Mouse (Mus musculus) liver, embryonic 11.5 days (tissue): ENCODE results near the gene Psma6. TPM values are rescaled to one million over a fixed set of nuclear protein-coding genes. Genes with fewer than 3 reads are reported as not detected.

Source experiments
- ATAC-seq: fragments of 200-750 bp; cut with Nextera tagmentation; replicated peaks from 2 replicates; pipeline ENCODE4 v1.8.0; 2017; ENCODE audit warnings: moderate number of reproducible peaks, mild to moderate bottlenecking, moderate TSS enrichment, moderate library complexity; ENCODE audit not compliant: low FRiP score
- DNase-seq: peaks from one replicate; pipeline ENCODE4 v3.0.0-alpha.2; 2017; ENCODE audit warnings: low spot score
- H3K27ac ChIP-seq: fragments of 300-500 bp; sonication (generic); 2 replicates; pipeline ENCODE4 v1.5.1; 2014; ENCODE audit warnings: mild to moderate bottlenecking, low read depth, low read length, control low read depth
- H3K27me3 ChIP-seq: fragments of 300-500 bp; sonication (generic); replicated peaks from 2 replicates; pipeline ENCODE4 v1.6.1; 2014; ENCODE audit warnings: low read length, mixed read lengths; ENCODE audit not compliant: control insufficient read depth, insufficient read depth
- H3K36me3 ChIP-seq: fragments of 300-500 bp; sonication (generic); 2 replicates; pipeline ENCODE4 v1.6.1; 2014; ENCODE audit warnings: mild to moderate bottlenecking, low read length, moderate library complexity, mixed read lengths; ENCODE audit not compliant: control insufficient read depth, insufficient read depth
- H3K4me1 ChIP-seq: fragments of 300-500 bp; sonication (generic); replicated peaks from 2 replicates; pipeline ENCODE4 v1.6.1; 2014; ENCODE audit warnings: low read length, mixed read lengths; ENCODE audit not compliant: control insufficient read depth, insufficient read depth
- H3K4me2 ChIP-seq: fragments of 300-500 bp; sonication (generic); 2 replicates; pipeline ENCODE4 v1.6.1; 2014; ENCODE audit warnings: mild to moderate bottlenecking, control low read depth, moderate library complexity
- H3K4me3 ChIP-seq: fragments of 300-500 bp; sonication (generic); 2 replicates; pipeline ENCODE4 v1.5.1; 2014; ENCODE audit warnings: low read depth, low read length, control low read depth
- H3K9ac ChIP-seq: fragments of 300-500 bp; sonication (generic); 2 replicates; pipeline ENCODE4 v1.6.1; 2014; ENCODE audit warnings: low read depth, low read length, control low read depth
- H3K9me3 ChIP-seq: fragments of 300-500 bp; sonication (generic); 2 replicates; pipeline ENCODE4 v1.6.1; 2016; ENCODE audit warnings: low read length, inconsistent platforms, mixed read lengths; ENCODE audit not compliant: control insufficient read depth
- WGBS: fragments of 180-500 bp; shearing (Covaris S2); extraction: QIAGEN DNeasy Blood & Tissue Kit; methylation state at CpG from one replicate; pipeline ENCODE4 v1.1.7; 2014; 5-methylcytosine and 5-hydroxymethylcytosine counted together
- polyA plus RNA-seq: library from polyadenylated mRNA; unstranded; fragments of >200 nt; fragmentation: Nextera tagmentation; extraction: Ambion mirVana; gene quantifications from 2 replicates; pipeline ENCODE4 v1.2.1, GENCODE M21; 2014

Psma6 gene
- polyA plus RNA-seq, 1 experiment from 2014 or later, result 410 TPM

GRCm38 (mm10) chr12:55398240-55399127 lies 14.5 kb downstream of the Psma6 start:
- peaks cover under 1% of the 10 kb centered on the region; the same call in 1 of the 2 replicates for H3K36me3 ChIP-seq
- no peaks in the 10 kb centered on the region for H3K27me3 ChIP-seq
- WGBS, result 1% methylated on average over 51 of the region's 51 CpGs
- ATAC-seq (peak; percentile 99), DNase-seq (peak; percentile 93)
- no peaks in the 10 kb centered on the region for H3K9me3 ChIP-seq
- H3K4me3 ChIP-seq, result peak overlapping the region; percentile 84
- H3K4me1 ChIP-seq, result peaks cover 8% of the 10 kb centered on the region
- peak overlapping the region; percentile 86 for H3K9ac ChIP-seq
- H3K4me2 ChIP-seq, result peak overlapping the region; percentile 77
- H3K27ac ChIP-seq, result peak overlapping the region; percentile 79

GRCm38 (mm10) chr12:55399128-55399677 lies 15.2 kb downstream of the Psma6 start:
- under 1% methylated on average over 20 of the region's 20 CpGs for WGBS
- Histone ChIP-seq H3K27ac (peak overlapping the region; percentile 75), H3K4me1 (peaks cover 8% of the 10 kb centered on the region), H3K4me3 (peak overlapping the region; percentile 84), H3K4me2 (peak overlapping the region; percentile 77), H3K9ac (peak overlapping the region; percentile 86), H3K27me3 (no peaks in the 10 kb centered on the region), H3K36me3 (peaks cover 4% of the 10 kb centered on the region; the same call in 1 of the 2 replicates), H3K9me3 (no peaks in the 10 kb centered on the region)
- no peak for DNase-seq
- ATAC-seq, result peak; percentile 37

- Histone ChIP-seq H3K4me1 (no peaks in the 10 kb centered on the region), H3K27me3 (no peaks in the 10 kb centered on the region), H3K27ac (no peak overlapping the region), H3K9me3 (no peaks in the 10 kb centered on the region), H3K36me3 (peaks cover 16% of the 10 kb centered on the region), H3K9ac (no peak overlapping the region), H3K4me2 (no peak overlapping the region), H3K4me3 (no peak overlapping the region)
- no peak for ATAC-seq
- 82% methylated on average over 5 of the region's 5 CpGs for WGBS
- no peak for DNase-seq
Observed at GRCm38 (mm10) chr12:55407888-55408287, 23.9 kb downstream of the Psma6 start.

- no peak overlapping the region for H3K4me3 ChIP-seq
- no peak overlapping the region for H3K4me2 ChIP-seq
- no peaks in the 10 kb centered on the region for H3K4me1 ChIP-seq
- no peaks in the 10 kb centered on the region for H3K9me3 ChIP-seq
- ATAC-seq (no peak), DNase-seq (no peak)
- H3K36me3 ChIP-seq, result peaks cover 24% of the 10 kb centered on the region
- WGBS, result 95% methylated on average over 5 of the region's 5 CpGs
- H3K27ac ChIP-seq, result no peak overlapping the region
- H3K27me3 ChIP-seq, result no peaks in the 10 kb centered on the region
- H3K9ac ChIP-seq, result no peak overlapping the region
Observed at GRCm38 (mm10) chr12:55415255-55415654, 31.2 kb downstream of the Psma6 start.

GRCm38 (mm10) chr12:55415762-55416161 lies 31.7 kb downstream of the Psma6 start:
- DNase-seq, result no peak
- WGBS, result 76% methylated on average over 1 of the region's 1 CpGs

GRCm38 (mm10) chr12:55420220-55420619 lies 36.2 kb downstream of the Psma6 start:
- WGBS, result 91% methylated on average over 24 of the region's 24 CpGs
- Histone ChIP-seq H3K4me1 (no peaks in the 10 kb centered on the region), H3K27ac (no peak overlapping the region), H3K4me2 (no peak overlapping the region), H3K9ac (no peak overlapping the region), H3K36me3 (peaks cover 17% of the 10 kb centered on the region), H3K4me3 (no peak overlapping the region), H3K9me3 (no peaks in the 10 kb centered on the region), H3K27me3 (no peaks in the 10 kb centered on the region)
- DNase-seq (no peak), ATAC-seq (no peak)

More at GRCm38 (mm10) chr12:55415762-55416161, 31.7 kb downstream of the Psma6 start:
- no peak for ATAC-seq
- no peaks in the 10 kb centered on the region for H3K9me3 ChIP-seq
- no peak overlapping the region for H3K4me3 ChIP-seq
- H3K4me2 ChIP-seq, result no peak overlapping the region
- H3K27me3 ChIP-seq, result no peaks in the 10 kb centered on the region
- H3K36me3 ChIP-seq, result peaks cover 26% of the 10 kb centered on the region
- no peak overlapping the region for H3K9ac ChIP-seq
- no peaks in the 10 kb centered on the region for H3K4me1 ChIP-seq
- no peak overlapping the region for H3K27ac ChIP-seq

- H3K4me2 ChIP-seq, result no peak overlapping the region
- H3K27me3 ChIP-seq, result no peaks in the 10 kb centered on the region
- DNase-seq, result no peak
- no peaks in the 10 kb centered on the region for H3K9me3 ChIP-seq
- no peak overlapping the region for H3K9ac ChIP-seq
- H3K36me3 ChIP-seq, result peaks cover 10% of the 10 kb centered on the region; the same call in 1 of the 2 replicates
- WGBS, result 34% methylated on average over 3 of the region's 3 CpGs
- no peak overlapping the region for H3K27ac ChIP-seq
- H3K4me1 ChIP-seq, result no peaks in the 10 kb centered on the region
- no peak for ATAC-seq
- H3K4me3 ChIP-seq, result no peak overlapping the region
Observed at GRCm38 (mm10) chr12:55422057-55422456, 38.0 kb downstream of the Psma6 start.

- Histone ChIP-seq H3K4me1 (no peaks in the 10 kb centered on the region), H3K9ac (no peak overlapping the region), H3K27me3 (no peaks in the 10 kb centered on the region), H3K9me3 (no peaks in the 10 kb centered on the region), H3K36me3 (no peaks in the 10 kb centered on the region), H3K4me3 (no peak overlapping the region), H3K4me2 (no peak overlapping the region), H3K27ac (no peak overlapping the region)
- DNase-seq (no peak), ATAC-seq (no peak)
- WGBS, result 87% methylated on average over 7 of the region's 7 CpGs
Observed at GRCm38 (mm10) chr12:55426300-55426699, 42.3 kb downstream of the Psma6 start.
